Mouse (Mus musculus) kidney, adult 8-10 months (tissue): ENCODE data around the gene Nans.

Source experiments
- DNase-seq, 2 experiments: peaks; one replicate each; pipeline ENCODE4 v3.0.0; 2022

The Nans gene

DNA sequence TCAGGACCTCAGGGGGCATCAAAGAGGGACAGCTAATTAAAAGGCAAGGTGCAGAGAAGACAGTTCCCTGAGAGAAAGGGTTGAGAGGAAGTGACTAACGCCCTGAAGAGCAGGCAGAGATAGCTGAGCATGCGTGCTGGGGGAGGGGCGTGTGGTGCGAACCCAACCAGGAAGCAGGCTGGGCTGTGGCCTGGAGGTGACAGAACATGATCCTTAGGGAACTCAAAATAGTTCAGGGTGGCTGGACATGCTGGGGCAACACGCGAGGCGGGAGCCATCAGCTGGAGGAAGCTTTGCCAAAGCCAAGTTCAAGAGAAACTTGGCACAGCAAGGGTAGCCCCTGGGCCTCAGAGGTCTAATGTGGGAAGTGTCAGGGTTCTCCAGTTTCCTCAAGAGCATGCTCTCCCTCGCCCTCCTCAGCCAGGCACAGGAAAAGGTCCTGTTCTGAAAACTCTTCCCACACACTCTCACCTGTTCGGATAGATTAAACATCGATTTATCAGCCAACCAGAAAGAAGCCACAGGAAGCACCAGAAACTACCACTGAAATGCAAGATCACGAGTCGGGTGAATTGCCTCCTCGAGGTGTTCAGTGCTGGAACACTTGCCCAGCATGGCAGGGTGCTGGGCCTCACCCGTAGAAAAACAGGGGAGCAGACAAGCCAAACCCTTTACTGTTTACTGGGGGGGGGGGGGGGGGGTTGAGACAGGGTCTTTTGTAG, 3.2 kb upstream of the Nans start:
- peak; percentile 63 to 68 for DNase-seq

DNA sequence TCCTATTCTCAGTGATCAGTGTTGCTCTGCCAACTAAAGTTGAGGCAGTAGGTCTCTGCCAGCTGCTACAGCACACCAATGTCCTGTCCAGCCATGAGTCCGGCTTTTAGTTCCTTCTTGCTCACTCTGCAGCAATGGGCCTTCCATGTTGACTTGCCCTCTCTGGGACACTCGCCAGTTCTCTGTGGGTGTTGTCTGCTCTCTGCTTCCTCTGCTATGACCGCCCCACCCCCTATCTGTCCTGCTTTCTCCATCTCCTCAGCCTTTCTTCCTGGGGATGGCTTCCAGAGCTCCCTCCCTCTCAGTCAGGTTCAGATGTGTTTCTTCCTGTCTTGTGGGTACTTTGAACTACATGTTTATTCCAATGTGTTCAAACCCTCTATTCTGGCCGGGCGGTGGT, 1.7 kb upstream of the Nans start:
- DNase-seq: peak; percentile 65 to 66

GRCm38 (mm10) chr4:46493071-46493470, 4.0 kb downstream of the Nans start:
- no peak for DNase-seq

GRCm38 (mm10) chr4:46495543-46495942, 6.5 kb downstream of the Nans start:
- DNase-seq: no peak

GRCm38 (mm10) chr4:46497286-46497892, 8.3 kb downstream of the Nans start:
- DNase-seq: peak; percentile 51 to 79

DNA sequence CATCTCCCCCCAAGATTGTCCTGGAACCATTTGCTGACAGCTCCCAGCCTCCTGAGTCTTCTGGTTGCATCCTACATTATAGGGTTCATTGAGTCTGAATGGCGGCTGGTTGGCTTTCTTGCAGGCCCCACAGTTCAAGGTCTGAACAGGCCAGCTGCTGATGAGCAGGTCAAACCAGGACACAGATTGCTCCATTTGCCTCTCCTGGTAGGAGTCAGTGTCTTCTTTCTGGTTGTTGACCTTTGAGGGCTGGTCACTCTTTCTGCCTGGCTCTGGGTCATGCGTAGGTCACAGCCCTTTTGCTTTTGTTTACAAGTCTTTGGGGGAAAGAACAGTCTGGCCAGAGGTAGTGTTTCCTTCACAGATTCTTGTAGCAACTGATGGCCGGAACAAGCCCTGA, 9.5 kb downstream of the Nans start:
- peak; percentile 49 to 64 for DNase-seq

- peak in 1 of 2 experiments; percentile 39 for DNase-seq
Observed at GRCm38 (mm10) chr4:46498976-46499375, 9.9 kb downstream of the Nans start.

GRCm38 (mm10) chr4:46502606-46503502, 13.8 kb downstream of the Nans start:
- DNase-seq: no peak

- DNase-seq: no peak
Observed at GRCm38 (mm10) chr4:46503881-46504280, 14.8 kb downstream of the Nans start.

DNA sequence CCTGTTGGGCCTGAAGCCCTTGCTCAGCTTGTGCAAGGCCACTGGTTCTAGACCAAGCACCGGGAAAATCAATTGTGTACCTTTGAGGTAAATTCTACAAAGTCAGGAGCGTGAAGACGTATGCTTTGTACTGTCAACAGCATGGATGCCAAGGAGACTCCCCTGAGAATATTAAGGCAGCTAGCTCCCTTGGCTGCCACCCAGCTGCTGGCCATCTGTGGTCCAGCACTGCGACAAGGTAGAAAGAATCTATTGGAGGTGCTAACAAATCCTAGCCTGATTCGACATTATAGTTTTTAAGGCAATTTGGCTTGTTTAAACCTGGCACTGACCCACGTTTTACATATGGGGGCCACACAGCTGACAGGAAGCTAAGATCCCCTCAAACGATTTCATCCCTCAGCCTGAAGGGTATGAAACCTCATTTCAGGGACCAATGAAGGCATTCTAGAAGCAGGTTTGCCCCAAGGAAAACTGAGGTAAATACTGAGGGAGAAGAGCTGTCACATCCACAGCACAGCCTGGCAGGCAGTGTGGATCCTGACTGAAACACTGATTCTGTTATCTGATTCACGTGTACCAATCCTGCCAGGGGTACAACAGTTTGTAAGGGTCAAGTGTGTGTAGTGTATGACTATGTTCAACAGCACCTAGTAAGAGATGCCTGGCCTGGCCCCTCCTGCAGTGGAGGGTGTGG, 16.5 kb downstream of the Nans start:
- DNase-seq: no peak

GRCm38 (mm10) chr4:46506801-46507610, 18.0 kb downstream of the Nans start:
- DNase-seq: peak; percentile 94 to 95

DNA sequence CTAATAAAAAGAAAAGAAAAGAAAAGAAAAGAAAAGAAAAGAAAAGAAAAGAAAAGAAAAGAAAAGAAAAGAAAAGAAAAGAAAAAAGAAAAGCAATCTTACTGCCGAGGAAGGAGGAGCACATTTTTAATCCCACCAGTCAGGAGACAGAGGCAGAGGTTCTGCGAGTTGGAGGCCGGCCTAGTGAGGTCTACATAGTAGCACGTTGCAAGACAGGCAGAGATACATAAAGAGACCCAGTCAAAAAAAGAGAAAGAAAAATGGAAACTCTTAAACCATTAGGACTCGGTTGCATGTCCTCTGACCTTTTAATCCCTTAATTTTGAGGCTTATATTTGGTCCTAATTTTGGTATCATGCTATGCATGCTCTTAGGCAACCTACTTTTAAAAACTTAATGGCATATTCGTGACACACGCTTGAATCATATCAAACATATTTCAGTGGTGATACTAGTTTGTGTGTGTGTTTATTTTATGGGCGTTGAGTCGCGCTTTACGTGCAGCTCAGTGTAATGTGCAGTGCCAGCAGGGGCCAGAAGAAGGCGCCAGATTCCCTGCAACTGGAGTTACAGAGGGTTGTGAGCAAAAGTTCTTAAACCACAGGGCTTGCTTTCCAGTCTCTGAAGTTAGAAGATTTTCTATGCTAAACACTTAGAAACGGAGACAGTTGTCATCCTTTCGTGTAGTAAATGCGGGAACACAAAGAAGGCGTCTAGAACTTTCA, 18.9 kb downstream of the Nans start:
- DNase-seq: peak; percentile 69 to 87

DNA sequence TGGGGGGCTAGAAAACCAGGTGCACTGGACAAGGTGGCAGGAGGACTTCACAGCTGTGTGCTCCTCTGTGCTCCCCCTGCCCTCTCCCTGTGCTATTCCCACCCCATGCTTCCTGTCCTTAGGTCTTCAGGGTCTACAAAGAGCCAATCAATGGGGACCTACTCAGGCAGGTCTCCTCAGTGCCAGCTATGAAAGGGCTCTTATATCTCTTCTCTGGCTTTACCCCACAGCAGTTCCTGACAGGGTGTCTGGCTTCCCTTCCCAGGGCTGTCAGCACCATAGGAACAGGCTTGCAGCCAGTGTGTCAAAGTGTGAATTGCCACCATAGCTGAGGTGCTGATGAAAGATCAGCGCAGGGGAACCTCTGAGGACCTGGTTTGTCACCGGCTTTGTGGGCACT, 31.4 kb downstream of the Nans start:
- DNase-seq: no peak

GRCm38 (mm10) chr4:46521457-46521856, 32.4 kb downstream of the Nans start:
- DNase-seq: no peak

DNA sequence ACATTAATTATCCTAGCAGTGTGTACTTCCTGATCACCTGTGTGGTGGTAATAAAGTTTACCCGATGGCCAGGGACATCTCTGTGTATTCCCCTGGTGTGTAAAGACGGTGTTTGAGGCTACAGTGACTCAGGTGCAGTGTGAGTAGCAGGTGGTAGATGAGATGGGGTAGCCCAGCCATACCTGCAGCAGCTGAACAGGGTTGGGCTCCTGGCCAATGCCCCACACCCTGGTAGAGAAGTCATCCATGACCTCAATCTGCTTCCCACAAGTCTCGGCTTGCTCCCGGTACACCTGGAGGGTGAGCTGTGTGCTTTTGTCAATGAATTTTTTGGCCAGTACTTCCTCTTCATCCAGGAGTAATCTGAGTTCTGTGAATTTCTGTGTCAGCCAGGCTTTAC, 34.3 kb downstream of the Nans start:
- no peak for DNase-seq

DNA sequence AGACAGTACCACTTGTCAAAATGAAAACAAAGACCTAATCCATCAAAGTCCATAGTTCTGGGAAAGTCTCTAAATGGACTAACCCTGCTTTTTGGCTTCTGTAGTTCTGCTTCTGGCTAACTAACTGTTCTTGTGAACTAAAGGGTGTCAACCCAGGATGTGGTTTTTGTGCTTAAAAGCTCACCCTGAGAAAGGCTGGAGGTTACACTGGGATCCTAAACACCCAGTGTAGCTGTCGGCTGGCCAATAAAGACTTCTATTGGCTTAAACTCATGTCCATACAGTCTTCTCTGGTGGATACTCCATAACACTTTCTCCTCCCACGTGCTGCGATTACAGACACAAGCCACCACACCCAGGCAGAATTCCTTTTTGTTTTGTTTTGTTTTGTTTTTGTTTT, 37.2 kb downstream of the Nans start:
- no peak for DNase-seq

GRCm38 (mm10) chr4:46526798-46527557, 37.9 kb downstream of the Nans start:
- DNase-seq: no peak

- peak in 1 of 2 experiments; percentile 18 for DNase-seq
Observed at GRCm38 (mm10) chr4:46527558-46527926, 38.5 kb downstream of the Nans start.

GRCm38 (mm10) chr4:46529722-46530121, 40.7 kb downstream of the Nans start:
- no peak for DNase-seq

DNA sequence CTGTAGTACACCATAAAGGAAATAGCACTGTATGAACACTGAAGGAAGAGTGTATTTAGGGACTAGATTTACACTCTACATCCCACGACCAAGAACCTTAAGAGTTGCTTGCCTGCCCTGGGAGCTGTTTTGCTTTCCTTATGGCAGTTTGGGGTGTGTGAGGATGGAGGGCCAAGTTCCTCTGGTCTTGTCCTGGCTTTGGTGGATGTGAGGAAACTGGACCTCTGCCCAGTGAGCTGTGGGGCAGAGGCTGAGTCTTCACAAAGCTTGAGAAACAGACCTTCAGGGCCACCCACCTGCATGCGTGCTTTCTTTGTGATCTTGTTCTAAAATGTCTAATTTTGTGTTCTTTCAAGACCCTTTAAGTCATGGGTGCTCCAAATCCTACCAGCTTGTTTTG, 43.5 kb downstream of the Nans start:
- no peak for DNase-seq

DNA sequence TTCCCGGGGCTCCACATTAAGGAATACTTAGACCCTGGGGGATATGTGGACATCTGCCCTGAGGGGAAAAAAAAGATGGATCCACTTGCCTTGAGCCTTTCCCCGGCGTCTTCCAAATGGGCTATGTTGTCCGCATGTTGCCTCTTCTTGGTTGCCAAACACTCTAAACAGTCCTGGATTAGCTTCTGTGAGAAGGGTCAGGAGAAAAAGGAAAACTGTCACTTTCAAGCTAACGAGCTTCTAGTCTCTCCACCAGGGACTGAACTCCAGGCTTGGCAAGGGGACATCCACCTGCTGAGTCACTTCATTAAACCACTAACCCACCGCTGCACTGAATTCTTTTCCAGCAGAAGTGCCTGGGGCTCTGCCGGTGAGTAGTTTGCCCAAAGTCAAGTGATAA, 43.9 kb downstream of the Nans start:
- no peak for DNase-seq
